Mouse (Mus musculus): ENCODE measurements at regions not wholly inside any gene's neighbourhood (a gene's known extent, or its start where the extent isn't known, plus 50 kb on each side); places are given as distances from the start of the nearest gene placed in this dataset.

GRCm38 (mm10) chr10:99367757-99368156 lies 104.7 kb downstream of the Dusp6 start:
- ATAC-seq (ENCODE audit: low TSS enrichment), result peak; percentile 96

- no peak for ATAC-seq (ENCODE audit: low TSS enrichment)
Observed at GRCm38 (mm10) chr10:99375101-99375500, 112.1 kb downstream of the Dusp6 start.

GRCm38 (mm10) chr10:99376430-99376829 lies 113.4 kb downstream of the Dusp6 start:
- peak; percentile 64 for ATAC-seq (ENCODE audit: low TSS enrichment)

- ATAC-seq (ENCODE audit: low TSS enrichment), result no peak
Observed at GRCm38 (mm10) chr10:99377548-99377947, 114.5 kb downstream of the Dusp6 start.

GRCm38 (mm10) chr10:99379156-99379555 lies 116.1 kb downstream of the Dusp6 start:
- no peak for ATAC-seq (ENCODE audit: low TSS enrichment)

GRCm38 (mm10) chr10:99380170-99380569 lies 117.1 kb downstream of the Dusp6 start:
- no peak for ATAC-seq (ENCODE audit: low TSS enrichment)

DNA sequence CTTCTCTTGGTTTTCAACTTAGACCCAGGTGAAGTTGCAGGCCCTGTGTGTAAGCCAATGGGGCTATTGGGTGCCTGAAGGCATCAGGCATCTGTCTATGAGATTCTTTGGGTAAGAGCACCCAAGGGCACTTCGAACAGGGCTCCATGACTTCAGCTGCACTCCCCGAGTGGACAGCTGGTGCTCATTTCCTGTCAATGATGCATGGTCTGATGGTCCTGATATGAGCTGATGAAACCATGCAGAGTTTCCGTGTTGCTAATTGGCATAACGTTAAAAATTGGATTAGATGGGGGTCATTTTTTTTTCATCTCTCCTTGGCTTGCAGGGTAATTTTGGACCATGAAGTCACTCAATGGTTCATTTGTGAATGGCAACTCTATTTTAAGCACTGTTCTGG lies 120.0 kb downstream of the Dusp6 start:
- no peak for ATAC-seq (ENCODE audit: low TSS enrichment)

DNA sequence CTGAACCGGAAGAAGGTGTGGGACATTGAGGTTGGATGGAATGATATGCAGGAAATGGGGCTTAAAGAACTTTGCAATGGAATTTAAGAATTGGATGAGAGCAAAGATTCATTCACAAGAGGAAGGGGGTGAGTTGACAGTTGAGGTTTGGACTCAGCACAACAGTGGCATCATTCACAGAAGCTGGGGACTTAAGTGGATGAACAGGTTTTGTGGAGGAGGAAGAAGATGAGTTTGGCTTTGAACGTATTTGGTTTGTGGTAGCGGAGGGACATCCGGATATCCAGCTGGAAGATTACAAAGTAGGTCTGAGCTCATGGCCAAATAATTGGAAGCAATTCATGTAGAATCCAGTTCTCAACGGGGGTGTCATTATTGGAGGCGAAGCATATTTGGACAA lies 121.3 kb downstream of the Dusp6 start:
- peak; percentile 79 for ATAC-seq (ENCODE audit: low TSS enrichment)

DNA sequence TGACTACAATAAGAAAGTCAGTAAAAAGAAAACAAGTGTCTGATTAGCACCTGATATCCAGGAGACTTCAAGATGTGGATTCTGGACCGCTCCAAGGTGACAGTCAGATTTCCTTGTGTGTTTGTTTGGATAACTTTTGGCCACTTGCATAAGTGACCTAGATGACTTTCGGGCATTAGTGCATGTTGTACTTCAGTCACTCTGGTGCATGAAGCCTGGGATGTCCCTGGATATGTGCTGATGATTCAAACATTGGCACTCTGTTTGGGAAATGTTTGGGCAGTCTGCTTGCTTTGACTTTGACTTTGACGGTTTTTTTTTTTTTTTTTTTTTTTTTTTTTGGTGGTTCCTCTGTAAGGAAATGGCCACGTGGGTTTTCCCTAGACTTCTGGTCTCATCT lies 121.8 kb downstream of the Dusp6 start:
- ATAC-seq (ENCODE audit: low TSS enrichment), result no peak

DNA sequence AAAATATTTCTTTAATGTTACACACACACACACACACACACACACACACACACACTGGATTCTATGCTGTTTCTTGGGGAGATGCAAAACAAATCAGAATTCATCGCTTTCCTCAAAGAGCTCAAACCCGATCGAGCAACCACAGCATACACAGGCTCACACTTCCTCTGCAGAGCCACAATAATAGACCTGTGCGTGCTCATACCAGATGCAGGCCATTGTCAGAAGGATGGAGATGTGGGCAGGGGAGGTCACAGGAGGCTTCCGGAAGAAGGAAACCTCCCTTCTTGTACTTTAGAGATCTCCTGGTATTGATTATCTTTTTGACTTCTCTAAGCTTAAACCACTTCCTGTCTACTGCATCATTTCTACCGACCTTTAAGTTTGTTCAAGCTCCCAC lies 122.8 kb downstream of the Dusp6 start:
- no peak for ATAC-seq (ENCODE audit: low TSS enrichment)

DNA sequence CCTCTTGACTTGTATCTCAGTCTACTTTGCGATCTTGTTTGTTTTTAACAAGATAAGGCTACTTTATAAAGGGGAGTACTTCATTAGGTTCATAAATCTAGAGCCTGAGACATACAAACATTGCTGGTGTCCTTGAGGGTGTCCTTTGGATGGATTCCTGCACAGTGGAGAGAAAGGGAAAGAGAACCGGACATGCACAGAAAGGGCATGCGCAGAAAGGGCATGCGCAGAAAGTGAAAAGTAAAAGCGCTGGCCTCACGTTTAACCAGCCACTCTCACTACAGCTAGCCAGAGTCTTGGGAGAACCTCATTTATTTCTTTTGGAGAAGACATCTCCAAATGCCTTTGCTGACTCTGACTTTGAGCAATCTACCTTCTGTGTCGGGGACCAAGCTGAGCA lies 125.5 kb downstream of the Dusp6 start:
- no peak for ATAC-seq (ENCODE audit: low TSS enrichment)

GRCm38 (mm10) chr10:99388986-99389385 lies 126.0 kb downstream of the Dusp6 start:
- no peak for ATAC-seq (ENCODE audit: low TSS enrichment)

- no peak for ATAC-seq (ENCODE audit: low TSS enrichment)
Observed at GRCm38 (mm10) chr10:99390609-99391183, 127.7 kb downstream of the Dusp6 start.

- ATAC-seq (ENCODE audit: low TSS enrichment), result no peak
Observed at GRCm38 (mm10) chr10:99391725-99392124, 128.7 kb downstream of the Dusp6 start.

- peak; percentile 28; the same call in 1 of the 2 replicates for ATAC-seq (ENCODE audit: low TSS enrichment)
Observed at GRCm38 (mm10) chr10:99392979-99393378, 129.9 kb downstream of the Dusp6 start.

DNA sequence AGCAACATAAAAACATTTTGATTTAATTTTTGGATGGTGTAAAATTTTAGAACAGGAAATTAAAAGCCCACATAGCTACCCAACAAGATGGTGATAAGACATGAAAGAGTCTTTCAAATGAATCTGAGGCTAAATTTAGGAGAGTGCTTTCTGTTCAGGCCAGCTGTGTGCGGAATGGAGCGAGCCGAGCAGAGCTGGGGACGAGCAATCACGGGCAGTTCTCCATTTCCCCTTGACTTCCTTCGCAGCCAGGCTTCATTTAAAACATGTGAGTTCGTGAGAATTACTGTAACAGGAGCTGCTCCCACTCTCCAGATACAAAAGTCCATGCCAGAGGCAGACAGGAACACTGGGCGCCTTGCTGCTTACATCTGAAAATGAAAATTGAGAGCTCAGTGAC lies 130.5 kb downstream of the Dusp6 start:
- peak; percentile 75 for ATAC-seq (ENCODE audit: low TSS enrichment)

- no peak for ATAC-seq (ENCODE audit: low TSS enrichment)
Observed at GRCm38 (mm10) chr10:99395411-99395810, 132.4 kb downstream of the Dusp6 start.

DNA sequence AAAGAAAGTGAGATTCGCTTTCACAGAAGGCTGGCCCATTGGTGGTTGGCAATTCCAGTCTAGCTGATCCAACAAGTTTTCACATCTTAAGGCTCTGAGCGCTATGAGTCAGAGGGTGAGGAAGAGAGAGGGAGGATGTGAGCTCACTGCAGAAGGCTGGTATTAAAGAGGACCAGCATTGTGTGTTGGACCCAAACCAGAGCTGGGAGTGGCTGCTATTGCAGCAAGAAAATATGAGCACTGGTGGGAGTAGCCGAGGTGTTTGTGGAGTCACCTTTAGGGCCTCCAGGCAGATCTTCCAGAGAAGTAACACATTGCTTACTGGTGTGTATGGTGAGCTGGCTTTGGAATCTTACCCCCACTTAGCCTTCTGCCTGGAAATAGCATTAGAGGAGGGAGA lies 133.6 kb downstream of the Dusp6 start:
- peak; percentile 73 for ATAC-seq (ENCODE audit: low TSS enrichment)

DNA sequence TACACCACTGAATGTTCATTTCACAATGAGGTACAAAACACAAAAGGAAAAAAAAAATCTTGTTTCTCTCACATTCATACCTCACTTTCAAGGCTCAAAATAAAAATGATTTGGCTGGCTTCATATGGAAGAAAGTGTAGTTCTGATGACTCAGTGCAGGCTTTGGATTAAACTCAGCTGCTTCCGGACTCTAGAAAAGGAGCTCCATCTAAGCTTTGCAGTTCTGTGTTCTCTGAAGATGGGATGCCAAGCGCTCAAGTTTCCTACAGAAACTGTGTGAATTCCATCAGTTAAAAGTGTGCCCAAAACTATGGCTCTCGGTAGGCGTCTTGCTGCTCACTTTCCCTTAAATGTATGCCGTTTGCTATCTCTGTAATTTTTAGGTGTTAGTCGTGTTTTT lies 137.0 kb downstream of the Dusp6 start:
- ATAC-seq (ENCODE audit: low TSS enrichment), result peak; percentile 92

DNA sequence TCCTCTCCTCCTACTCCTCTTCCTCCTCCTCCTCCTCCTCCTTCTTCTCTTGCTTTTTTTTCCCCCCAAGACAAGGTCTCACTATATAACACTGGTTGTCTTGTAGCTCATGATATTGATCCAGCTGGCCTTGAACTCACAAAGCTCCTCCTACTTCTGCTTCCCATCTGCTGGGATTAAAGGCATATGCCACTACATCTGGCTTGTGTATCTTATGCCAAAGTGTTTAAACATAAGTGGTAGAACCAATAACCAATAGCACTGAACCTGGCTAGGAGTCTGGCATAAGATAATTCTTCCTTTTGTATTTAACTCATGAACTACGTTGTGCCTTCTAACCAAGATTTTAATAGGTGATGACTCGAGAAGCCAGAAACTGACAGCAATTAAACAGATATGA lies 143.7 kb downstream of the Dusp6 start:
- ATAC-seq (ENCODE audit: low TSS enrichment), result no peak

- no peak for ATAC-seq (ENCODE audit: low TSS enrichment)
Observed at GRCm38 (mm10) chr10:99408786-99409185, 145.8 kb downstream of the Dusp6 start.

DNA sequence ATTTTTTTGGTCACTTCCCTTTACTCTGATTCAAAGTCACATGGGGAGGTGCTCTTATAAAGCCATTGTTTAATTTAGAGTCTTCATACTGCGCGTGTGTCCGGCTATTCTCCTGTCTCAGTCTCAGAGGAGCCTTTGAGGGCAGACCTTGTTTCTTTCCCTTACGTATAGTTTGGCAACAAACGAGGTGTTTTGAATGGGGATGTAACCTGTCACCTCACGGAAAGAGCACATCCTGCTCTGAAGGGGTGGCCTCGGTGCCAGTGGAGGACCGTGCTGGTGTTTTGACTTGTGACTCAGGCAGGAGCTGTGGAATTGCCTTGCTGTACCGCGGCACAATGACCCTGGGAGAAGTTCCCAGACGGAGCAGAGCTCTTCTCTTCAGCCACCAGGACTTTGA lies 146.7 kb downstream of the Dusp6 start:
- ATAC-seq (ENCODE audit: low TSS enrichment), result no peak

- no peak for ATAC-seq (ENCODE audit: low TSS enrichment)
Observed at GRCm38 (mm10) chr10:99410754-99411153, 147.7 kb downstream of the Dusp6 start.

DNA sequence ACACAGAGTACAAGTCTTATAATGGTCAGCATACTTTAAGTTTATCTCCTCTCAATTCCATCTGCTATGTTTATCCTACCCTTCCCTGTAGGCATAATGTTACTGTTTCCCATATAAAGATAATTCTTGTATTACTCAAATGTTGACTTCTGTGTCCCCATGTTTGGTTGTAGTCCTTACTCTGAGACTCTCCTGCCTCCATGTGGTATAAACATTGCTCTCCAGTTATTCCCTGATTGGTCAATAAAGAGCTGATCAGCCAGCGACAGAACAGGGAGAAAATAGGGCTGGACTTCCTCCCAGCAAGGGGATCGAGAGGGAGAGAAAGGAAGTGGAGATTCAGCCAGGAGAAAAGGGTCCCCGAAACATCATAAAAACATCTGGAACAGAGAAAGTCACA lies 150.4 kb downstream of the Dusp6 start:
- ATAC-seq (ENCODE audit: low TSS enrichment), result no peak
